Mouse (Mus musculus) spleen, postnatal 4 days (tissue): ENCODE measurements around the gene Ankdd1b.
A peak's percentile ranks its signal among the peaks of the same experiment; 100 is the strongest.

Experiments used
- DNase-seq, 2 experiments: peaks; one replicate each; pipeline ENCODE4 v3.0.0; 2022; ENCODE audit warnings: low spot score in 2 of 2

Ankdd1b gene

DNA sequence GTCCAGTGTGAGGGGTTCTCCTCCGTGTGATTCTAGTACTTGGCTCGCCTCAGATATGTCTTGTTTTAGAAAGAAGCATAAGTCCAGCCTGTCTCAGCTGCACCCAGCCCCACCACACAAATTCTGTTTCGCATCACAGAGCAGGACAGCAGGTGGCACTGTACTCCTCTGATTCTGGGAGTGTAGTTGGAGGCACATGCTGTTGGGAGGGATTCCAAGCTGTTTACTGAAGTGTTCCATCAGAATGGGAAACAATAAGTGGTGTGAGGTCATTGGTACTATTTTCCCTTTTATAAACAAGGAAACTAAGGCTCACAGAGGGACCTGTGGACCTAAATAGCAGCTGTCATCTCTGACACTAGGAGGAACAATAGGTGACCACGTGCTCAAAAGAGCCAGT is 64.0 kb downstream of the Ankdd1b start:
- DNase-seq = no peak

DNA sequence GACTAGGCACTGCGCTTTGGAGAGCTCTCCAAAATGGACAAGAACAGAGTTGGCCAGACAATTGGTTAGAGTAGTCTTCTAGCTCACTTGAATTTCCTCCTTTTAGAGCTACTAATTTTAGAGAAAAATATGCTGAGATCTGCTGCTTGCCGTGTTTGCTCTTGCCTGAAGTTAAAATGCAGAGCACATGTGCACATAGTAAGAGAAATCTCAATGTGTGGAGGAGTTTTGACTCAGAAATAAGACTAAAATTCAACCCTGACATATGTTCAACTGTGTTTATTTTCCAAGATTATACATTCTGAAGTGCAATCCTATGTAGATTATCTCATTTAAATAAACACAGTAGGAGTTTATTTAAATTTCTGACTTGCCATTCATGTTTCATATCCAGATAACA is 65.5 kb downstream of the Ankdd1b start:
- no peak for DNase-seq

DNA sequence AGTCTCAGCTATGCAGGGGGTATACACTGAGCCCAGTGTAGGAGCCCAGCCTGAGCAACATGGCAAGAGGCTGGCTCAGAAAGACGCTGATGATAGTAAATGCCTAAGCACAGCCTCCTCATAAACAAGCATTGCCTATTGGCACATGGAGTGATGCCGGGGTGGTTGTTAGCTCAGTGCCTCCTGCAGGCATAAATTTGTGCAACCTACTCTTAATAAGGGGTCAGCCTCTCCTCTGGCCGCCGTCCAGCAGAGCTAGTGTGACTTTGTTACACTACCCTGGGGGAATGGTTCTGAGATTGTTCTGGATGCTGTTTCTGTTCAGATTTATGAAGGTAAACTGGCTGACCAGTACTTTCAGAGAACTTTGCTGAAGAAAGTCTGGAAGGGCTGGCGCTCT is 69.7 kb downstream of the Ankdd1b start:
- DNase-seq = no peak

DNA sequence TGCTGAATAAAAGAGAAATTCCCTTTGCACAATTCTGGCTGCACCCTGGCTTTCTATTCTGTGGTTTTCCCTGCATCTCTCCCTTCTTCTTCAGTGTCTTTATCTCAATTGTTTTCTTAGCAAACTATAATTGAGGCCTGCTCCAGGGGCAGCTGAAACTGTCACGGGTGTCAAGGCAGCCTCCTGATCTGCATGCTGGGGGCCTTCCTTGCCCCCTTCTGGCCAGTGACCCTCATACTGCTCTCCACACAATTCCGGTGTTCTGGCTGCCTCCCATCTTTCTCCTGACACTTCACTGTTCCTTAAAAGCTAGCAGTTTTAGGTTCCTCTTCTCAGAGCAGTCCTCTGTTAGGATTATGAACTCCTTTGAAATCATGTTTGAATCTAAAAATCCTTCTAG is 81.7 kb downstream of the Ankdd1b start:
- no peak for DNase-seq

DNA sequence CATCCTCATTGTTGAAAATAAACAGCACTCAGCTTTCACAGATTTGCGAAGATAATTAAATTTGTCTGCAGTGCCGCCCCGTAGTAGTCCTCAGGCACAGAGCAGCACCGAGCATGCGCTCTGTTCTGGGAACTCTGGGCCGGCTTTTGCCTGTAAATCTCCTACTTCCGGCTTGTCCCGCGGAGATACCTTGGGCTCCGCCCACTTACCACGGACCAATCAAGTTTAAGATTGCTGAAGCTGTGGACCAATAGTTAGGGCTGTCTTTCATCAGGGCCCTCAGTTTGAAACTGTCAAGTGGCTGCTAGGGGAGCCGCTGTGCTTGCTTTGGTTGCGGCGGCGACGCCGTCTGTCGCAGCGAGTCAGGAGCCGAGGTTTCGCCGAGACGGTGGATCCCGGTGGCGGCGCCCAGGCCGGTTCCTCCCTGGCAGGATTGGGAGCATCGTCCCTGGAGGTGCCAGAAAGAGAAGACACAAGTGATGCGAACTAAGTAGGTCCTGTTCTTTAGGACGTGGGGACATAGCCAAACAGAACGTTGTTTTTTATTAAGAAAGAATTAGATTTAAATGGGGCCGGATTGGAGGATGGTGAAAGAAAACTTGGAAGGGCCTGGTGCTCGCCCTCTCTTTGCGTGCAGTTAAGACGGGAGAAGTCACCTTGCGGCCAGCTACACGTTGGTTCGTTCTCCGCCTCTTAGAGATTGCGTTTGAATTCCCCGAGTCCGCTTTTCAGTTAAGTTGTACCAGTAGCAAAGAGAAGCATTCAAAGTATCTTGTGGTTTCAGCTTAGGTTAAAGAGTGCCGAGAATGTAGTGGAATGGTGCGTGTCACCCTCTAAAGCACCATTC is 82.7 kb downstream of the Ankdd1b start, which contains the start of gene Poc5:
Gene Poc5 (plus strand): TSS at position 253 of the 847 bp plus-strand sequence.
- DNase-seq = peak; percentile 97

DNA sequence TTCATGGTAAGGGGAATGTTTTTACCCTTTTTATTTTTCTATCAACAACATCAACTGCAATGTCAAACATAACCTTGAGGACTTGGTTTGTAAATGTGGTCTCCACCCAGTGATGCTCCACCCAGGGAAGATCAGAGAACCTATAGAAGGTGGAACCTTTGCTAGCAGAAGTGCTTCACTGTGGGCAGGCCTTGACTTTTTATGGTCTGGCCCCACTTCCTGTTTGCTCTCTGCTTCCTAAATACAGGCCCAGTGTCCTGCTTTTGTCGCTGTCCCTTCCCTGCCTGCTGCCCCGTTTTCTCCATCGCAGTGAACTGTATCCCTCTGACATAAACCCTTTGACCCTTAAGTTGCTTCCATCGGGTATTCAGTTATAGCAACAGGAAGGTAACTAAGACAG is 93.1 kb downstream of the Ankdd1b start:
- peak in 1 of 2 experiments; percentile 43 for DNase-seq

DNA sequence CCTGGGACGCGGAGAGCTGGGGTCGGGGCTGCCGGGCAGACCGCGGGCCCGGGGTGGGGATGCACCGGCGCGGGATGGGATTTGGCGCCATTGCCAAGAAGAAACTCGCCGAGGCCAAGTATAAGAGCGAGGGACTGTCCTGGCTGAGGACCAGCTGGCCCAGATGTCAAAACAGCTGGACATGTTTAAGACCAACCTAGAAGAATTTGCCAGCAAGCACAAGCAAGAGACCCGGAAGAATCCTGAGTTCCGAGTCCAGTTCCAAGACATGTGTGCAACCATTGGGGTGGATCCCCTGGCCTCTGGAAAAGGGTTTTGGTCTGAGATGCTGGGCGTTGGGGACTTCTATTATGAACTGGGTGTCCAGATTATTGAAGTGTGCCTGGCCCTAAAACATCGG is 94.1 kb downstream of the Ankdd1b start:
- DNase-seq = peak in 1 of 2 experiments; percentile 51

DNA sequence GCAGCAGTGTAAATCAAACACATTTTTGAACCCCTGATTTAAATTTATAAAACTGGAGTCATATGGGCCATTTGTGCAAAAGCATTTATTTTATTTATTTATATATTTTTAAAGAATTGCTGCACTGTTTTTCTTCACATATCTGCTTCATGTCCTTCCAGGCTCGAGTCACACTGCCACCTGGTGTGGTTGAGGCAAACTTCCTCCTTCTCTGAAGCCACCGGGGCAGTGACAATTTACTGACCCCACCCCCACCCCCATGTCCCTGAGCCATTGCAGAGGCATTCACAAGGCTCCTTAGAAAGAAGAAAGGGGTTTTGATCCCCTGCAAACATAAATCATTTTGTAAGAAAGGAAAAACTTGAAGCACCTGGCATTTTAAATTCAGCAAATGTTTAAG is 95.5 kb downstream of the Ankdd1b start:
- DNase-seq = peak in 1 of 2 experiments; percentile 60
